Mouse (Mus musculus): Measurements from ENCODE around the gene Mepe.

The Mepe gene

DNA sequence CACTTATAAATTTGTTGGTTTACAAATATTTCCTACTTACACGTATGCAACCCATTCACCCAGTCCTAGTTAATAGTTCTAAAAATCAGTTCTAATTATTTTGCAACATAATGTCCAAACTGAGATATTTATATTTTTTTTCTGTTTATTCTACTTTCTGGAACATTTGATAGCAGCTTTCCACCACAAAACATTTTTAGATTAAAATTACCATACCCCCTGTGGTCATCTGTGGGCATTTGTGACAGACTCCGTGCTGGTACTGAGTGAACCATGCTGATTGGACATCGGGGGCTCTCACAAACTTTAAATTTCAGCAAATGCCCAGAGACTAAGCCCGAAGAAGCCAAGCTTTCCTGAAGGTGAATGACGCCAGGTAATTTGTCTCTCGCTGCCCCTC, at the start of gene Mepe:
Mepe (plus strand) TSS at position 301 of the 400 bp plus-strand sequence.
- DNase-seq, result no peak

DNA sequence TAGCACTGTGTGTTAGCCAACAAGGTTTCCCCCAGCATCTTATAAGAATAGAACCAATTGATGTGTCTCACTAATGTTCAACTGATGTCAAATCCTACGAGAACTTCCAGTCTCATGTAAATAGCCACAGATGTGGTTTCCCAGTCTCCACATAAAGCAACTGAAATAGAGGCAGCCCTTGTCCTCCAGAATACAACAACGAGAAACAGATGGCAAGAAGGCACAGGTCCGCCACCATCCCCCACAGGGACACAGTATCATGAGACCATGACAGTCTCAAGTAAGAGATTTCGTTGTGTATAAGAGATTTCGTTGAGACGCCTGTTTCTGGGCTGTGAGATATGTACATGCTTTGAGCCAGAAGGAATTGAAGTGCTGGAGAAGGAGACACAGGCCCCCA, 30.9 kb upstream of the Mepe start:
- no peak for DNase-seq

- no peak for DNase-seq
Measured at GRCm38 (mm10) chr5:104298994-104299393, 26.1 kb upstream of the Mepe start, which contains the start of gene Ibsp. Gene Ibsp, plus strand, starts transcription at chr5:104299171.

DNA sequence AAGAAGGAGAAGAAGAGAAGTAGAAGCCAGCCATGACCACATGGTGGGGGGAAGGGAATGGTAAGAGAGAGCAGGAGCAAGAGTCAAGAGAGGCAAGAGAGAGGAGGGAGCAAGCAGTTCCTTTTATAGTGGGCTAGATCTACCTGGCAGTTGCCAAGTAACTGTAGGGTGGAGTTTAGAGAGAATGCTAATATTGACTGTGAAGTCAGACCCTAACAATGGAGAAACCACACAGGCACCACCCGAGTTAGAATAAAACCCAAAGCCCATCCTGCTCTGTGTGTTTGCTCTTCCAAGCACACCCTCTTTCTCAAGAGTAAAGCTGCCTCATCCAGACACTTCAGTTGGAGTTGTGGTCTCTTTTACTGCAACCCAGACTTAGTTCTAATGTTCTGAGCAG, 11.1 kb upstream of the Mepe start:
- no peak for DNase-seq

DNA sequence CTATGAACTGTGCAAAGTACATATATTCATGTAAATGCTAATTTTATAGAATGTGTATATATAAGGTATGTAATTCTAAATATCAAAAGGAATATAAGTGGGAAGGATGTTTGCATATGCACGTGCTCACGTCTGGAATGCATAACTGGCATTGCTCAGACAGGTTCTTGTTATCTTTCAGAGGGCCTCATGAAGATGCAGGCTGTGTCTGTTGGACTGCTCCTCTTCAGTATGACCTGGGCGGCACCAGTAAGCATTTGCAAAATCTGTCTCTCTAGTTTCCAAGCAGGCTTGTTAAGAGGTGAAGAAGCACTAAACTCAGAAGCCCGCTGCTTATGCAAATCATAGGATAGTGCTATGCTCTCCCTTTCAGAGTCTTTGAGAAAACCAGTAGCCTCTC, 1.8 kb downstream of the Mepe start:
- no peak for DNase-seq

GRCm38 (mm10) chr5:104327389-104327788, 2.3 kb downstream of the Mepe start:
- DNase-seq, result no peak

DNA sequence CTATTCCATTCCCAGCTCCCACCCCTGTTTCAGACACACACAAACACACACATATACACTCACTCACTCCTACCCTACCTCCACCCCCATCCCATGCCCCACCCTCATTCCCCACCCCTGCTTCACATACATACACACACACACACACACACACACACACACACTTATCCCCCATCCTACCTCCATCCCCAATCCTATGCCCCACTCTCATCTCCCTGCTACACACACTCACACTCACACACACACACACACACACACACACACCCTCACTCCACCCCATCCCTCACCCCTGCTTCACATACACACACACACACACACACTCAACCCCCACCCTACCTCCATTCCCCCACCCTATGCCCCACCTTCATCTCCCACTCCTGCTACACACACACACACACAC, 2.7 kb downstream of the Mepe start:
- no peak for DNase-seq

DNA sequence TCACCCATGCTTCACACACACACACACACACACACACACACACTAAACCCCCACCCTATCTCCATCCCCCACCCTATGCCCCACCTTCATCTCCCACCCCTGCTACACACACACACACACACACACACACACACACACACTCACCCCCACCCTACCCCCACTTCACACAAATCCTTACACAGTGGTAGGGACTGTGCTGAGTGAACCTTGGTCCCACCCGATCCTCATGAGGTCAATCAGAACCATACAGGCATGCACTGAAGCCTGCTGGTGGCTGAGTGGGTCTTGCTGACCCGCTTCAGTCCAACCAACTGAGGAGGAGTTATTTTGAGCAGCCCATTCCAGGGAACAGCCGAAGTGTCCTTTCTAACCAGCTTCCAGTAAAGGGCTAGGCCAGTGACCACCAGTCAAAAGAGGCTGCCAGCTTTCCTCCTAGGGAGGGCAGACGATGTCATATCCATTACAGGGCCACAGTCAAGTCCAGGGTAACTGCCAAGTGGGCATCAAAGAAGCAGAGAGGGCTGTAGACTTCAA, 3.3 kb downstream of the Mepe start:
- DNase-seq, result no peak

GRCm38 (mm10) chr5:104329381-104329780, 4.3 kb downstream of the Mepe start:
- no peak for DNase-seq

GRCm38 (mm10) chr5:104330088-104330487, 5.0 kb downstream of the Mepe start:
- DNase-seq, result no peak

- DNase-seq, result no peak
Measured at GRCm38 (mm10) chr5:104332296-104332695, 7.2 kb downstream of the Mepe start.

DNA sequence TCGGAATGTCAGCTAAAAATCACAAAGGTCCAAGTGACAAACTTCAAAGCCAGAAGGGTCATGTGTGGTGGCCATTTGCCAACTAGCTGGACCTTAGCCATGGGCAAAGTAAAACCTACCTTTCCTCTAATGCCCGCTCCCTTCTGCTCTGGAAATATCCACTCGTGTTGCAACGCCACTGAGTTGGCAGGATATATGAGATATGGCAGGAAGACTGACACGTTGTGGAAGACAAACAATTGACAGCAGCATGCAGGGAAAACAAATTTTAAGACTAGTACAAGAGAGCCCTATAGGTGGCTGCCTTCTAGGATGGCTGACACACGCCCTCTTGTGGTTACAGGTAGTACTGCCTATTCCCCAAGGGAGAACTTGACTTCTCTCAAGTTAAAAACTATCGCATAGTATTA, 8.1 kb downstream of the Mepe start:
- peak; percentile 80 for DNase-seq

DNA sequence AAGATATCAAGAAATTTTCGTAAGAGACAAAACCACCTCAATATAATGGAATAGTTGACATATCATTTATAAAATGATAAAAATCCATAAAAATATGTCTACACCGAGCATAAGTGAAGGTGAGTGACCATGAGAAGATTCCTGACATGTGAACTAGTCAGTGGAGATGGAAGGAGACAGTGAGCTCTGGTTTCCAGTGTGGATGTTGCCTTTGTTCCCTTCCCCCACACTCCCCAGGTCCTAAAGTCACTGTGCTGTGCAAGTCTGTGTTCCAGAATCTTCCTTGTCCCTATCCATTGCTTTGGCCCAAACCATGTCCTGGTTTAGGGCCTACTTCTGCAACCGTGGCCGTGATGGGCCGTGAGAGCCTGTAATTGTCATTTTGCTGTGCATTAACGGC, 8.5 kb downstream of the Mepe start:
- DNase-seq, result no peak

GRCm38 (mm10) chr5:104334516-104334915, 9.4 kb downstream of the Mepe start:
- DNase-seq, result no peak

GRCm38 (mm10) chr5:104335962-104336361, 10.8 kb downstream of the Mepe start:
- DNase-seq, result no peak

DNA sequence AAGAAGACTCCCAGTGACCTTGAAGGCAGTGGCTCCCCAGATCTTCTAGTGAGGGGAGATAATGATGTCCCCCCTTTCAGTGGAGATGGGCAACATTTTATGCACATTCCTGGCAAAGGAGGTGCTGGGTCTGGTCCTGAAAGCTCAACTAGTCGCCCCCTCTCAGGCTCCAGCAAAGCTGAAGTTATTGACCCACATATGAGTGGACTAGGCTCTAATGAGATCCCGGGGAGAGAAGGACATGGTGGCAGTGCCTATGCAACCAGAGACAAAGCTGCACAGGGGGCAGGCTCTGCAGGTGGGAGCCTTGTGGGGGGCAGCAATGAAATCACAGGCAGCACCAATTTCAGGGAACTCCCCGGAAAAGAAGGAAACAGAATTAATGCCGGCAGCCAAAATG, 12.4 kb downstream of the Mepe start:
- DNase-seq, result no peak

- no peak for DNase-seq
Measured at GRCm38 (mm10) chr5:104339009-104339408, 13.9 kb downstream of the Mepe start.

- DNase-seq, result peak; percentile 55
Measured at GRCm38 (mm10) chr5:104339706-104340512, 14.8 kb downstream of the Mepe start.

GRCm38 (mm10) chr5:104340513-104340829, 15.3 kb downstream of the Mepe start:
- DNase-seq, result no peak

- DNase-seq, result peak; percentile 40
Measured at GRCm38 (mm10) chr5:104342881-104343280, 17.8 kb downstream of the Mepe start.

DNA sequence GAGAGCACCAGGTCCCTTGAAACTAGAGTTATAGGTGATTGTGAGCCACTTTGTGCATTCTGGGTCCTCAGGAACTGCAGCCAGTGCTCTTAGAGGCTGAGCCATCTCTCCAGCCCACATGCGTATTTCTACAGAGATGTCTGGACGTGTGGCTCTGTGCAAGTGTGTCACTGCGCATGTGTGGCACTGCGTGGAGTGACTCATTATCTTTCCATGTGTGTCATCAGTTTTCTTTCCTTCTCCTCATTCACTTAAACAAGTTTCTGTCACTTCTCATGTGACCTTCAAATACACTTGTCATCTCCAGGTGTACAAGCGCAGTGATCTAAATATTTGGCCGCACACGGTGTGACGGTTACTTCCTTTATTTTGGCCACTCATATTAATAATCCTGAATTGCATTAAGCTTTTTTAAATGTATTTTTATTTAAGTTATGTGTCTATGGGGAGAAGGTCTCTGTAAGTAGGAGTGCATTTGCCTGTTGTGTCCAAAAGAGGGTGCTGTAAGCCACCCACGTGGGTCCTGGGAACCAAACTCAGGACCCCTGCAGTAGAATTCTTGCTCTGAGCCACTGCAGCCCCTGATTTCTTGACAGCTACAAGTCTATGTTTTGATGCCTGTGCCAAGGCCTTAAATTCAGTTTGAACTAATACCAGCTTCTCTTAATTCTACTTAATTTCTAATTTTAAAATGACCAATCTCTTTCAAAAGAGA, 19.6 kb downstream of the Mepe start:
- DNase-seq, result peak; percentile 54

DNA sequence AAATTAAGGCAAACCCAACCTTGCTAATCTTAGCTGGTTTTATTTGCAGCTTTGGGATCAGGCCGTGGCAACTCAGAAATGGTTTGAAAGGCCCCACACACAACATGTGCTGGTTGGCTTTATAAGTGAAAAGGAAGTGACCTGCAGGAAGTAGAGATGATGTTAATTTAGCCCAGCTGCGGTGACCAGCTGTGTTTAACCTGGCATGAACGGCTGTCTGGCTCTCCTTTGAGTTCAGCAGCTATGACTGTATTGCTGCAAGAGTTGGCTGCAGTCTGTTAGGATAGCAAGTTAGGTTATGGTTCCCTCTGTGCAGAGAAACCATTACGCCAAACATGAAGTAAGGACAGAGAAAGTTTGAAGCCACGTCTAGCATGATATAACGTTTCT, 20.1 kb downstream of the Mepe start:
- DNase-seq, result no peak

DNA sequence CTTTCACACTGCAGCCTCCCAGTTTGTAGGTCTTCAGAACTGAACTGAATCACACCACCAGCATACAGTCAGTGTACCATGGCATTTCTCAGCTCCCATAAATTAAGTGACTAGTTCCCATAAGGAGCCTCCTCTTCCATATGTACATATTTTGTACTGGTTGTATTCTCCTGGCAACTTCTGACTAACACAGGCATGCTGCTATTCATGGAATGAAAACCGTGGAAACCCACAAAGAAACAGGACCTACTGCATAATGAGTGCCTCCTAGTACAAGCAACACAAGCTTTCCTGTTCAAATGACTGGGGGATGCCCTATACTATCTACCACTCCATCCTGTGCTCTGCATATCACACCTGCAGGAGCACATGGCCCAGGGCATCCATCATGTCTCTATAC, 25.9 kb downstream of the Mepe start:
- no peak for DNase-seq

- DNase-seq, result no peak
Measured at GRCm38 (mm10) chr5:104351874-104352273, 26.7 kb downstream of the Mepe start.
